Mouse (Mus musculus): ENCODE measurements around the gene Lef1.

The Lef1 gene

GRCm38 (mm10) chr3:131110191-131111150 lies at the start of gene Lef1:
Gene Lef1 (plus strand): TSS chr3:131110471.
- no peak for DNase-seq (ENCODE audit: low read depth, low spot score)

DNA sequence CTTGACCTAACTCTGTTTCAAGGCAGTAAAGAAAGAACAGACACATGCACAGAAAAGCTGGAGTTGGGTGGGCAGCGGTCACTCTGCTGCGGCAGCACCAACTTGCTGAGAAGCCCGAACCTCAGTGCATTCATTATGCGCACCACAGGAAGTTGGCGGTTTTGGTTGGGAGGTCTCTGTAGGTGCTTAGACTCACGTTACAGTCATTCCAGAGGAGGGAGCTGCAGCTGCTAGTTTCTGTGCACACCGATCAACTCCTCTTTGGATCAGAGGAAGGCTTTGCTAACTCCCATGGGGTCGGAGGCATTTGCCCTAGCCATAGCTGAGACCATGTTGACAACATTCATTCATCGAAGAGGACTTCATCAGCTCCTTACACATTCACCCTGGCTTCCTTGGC lies 45.3 kb upstream of the Lef1 start:
- no peak for DNase-seq (ENCODE audit: low read depth, low spot score)

GRCm38 (mm10) chr3:131066171-131066570 lies 44.1 kb upstream of the Lef1 start:
- no peak for DNase-seq (ENCODE audit: low read depth, low spot score)

- no peak for DNase-seq (ENCODE audit: low read depth, low spot score)
These were observed 42.3 kb upstream of the Lef1 start for GRCm38 (mm10) chr3:131068000-131068399.

DNA sequence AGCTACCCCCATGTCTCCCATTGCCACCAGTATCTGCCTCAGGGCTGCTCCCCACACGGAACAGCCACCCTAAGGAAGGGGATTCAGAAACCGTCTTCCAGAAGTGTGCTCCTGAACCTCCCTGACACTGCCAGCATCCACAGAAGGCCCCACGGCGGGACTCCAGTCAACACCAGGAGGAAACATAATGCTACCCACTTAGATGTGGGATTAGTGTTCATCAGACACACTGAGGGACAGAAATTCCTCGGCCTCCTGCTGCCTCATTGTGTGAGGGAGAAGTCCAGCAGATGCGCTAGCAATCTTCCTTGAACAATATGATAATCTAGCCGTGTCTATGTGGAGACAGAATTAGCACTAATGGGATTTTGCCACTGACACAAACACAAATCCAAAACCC lies 40.1 kb upstream of the Lef1 start:
- DNase-seq (ENCODE audit: low read depth, low spot score) = no peak

- no peak for DNase-seq (ENCODE audit: low read depth, low spot score)
These were observed 37.6 kb upstream of the Lef1 start for GRCm38 (mm10) chr3:131072661-131073060.

GRCm38 (mm10) chr3:131073946-131074345 lies 36.3 kb upstream of the Lef1 start:
- DNase-seq (ENCODE audit: low read depth, low spot score) = no peak

GRCm38 (mm10) chr3:131078041-131078621 lies 32.1 kb upstream of the Lef1 start:
- no peak for DNase-seq (ENCODE audit: low read depth, low spot score)

GRCm38 (mm10) chr3:131078719-131079118 lies 31.6 kb upstream of the Lef1 start:
- no peak for DNase-seq (ENCODE audit: low read depth, low spot score)

DNA sequence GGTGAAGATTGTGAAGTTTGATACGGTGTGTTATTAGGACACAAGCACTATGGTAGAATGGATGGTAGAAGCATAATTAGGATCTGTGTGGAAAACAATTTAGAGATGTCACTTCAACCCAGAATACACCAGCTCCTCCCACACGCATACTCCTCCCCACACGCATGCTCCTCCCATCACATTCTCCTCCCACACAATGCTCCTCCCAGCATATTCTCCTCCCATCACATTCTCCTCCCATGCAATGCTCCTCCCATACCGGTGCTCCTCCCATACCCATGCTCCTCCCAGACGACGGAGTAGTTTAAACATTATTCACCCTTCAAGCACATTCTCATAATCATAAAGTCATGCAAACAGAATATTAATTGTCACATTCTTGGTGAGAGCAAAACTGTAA lies 26.5 kb upstream of the Lef1 start:
- DNase-seq (ENCODE audit: low read depth, low spot score) = no peak

GRCm38 (mm10) chr3:131084718-131085561 lies 25.3 kb upstream of the Lef1 start:
- DNase-seq (ENCODE audit: low read depth, low spot score) = no peak

DNA sequence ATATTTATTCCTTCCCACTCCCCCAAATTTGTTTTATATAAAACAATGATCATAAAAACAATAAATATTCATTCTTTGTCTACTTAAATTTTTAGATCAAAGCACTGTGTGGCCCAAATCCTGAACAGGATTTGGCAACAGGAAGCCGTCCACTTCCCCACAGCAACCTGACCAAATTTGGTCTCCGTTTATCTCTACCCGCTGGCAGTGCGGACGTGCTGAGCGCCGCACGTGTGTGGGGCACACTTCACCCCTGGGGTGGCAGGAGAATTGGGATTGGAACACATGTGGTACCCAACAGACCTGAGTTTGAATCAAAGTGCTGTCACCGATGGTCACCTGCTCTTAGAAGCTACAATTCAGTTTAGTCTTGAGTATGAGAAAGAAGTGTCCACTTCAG lies 24.3 kb upstream of the Lef1 start:
- DNase-seq (ENCODE audit: low read depth, low spot score) = no peak

DNA sequence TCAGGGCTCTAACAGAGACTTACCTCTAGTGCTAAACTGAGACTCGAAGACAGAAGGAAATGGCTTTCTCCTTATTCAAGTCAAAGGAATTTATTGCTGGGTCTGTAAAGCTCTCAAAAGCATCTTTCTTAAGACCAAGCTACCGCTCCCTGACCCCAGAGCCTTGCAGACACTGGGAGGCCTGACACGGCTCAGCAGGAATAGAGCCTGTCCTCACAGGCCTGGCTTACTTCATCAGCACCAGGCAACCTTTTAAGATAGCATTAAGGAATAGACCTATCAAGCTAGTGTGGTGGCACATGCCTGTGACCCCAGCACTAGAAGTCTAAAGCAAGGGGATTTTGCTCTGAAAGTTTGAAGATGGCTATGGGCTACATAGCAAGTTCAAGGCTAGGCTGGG lies 20.6 kb upstream of the Lef1 start:
- no peak for DNase-seq (ENCODE audit: low read depth, low spot score)

GRCm38 (mm10) chr3:131092113-131092512 lies 18.2 kb upstream of the Lef1 start:
- no peak for DNase-seq (ENCODE audit: low read depth, low spot score)

GRCm38 (mm10) chr3:131093736-131094135 lies 16.5 kb upstream of the Lef1 start:
- DNase-seq (ENCODE audit: low read depth, low spot score) = no peak

DNA sequence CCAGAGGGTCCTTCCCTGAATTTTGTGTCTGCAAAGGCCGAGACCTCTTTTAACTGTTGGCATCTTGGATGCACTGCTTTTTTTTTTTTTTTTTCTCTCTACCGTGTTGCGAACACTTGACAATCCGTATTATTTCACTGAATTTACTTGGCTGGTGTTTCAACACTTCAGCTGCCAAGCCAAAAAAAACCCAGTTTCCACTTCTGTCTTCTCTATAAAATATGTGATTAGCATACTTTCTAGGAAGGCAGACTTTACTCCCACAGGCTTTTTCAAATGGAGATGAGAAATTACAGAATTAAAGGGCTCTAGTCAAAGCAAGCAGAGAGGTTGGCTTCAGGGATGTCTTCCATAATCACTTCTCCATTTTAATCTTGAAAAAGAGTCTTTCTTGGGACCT lies 14.2 kb upstream of the Lef1 start:
- no peak for DNase-seq (ENCODE audit: low read depth, low spot score)

GRCm38 (mm10) chr3:131102191-131102774 lies 8.0 kb upstream of the Lef1 start:
- no peak for DNase-seq (ENCODE audit: low read depth, low spot score)

- no peak for DNase-seq (ENCODE audit: low read depth, low spot score)
These were observed 4.9 kb upstream of the Lef1 start for GRCm38 (mm10) chr3:131105362-131105761.

GRCm38 (mm10) chr3:131105940-131106401 lies 4.3 kb upstream of the Lef1 start:
- no peak for DNase-seq (ENCODE audit: low read depth, low spot score)

- no peak for DNase-seq (ENCODE audit: low read depth, low spot score)
These were observed 3.6 kb upstream of the Lef1 start for GRCm38 (mm10) chr3:131106451-131107291.

Data from embryo, embryonic 11.5 days (tissue).